Mouse (Mus musculus): ENCODE data around the gene Osbpl2.
A peak's percentile ranks its signal among the peaks of the same experiment; 100 is the strongest.
"Not testable (repeated sequence)": the region's sequence is repeated elsewhere in the genome, so short reads cannot be mapped to it uniquely, and the experiment has no call there.

The Osbpl2 gene

GRCm38 (mm10) chr2:180154796-180155195 is 35.7 kb downstream of the Osbpl2 start:
- peak; percentile 29 for DNase-seq (ENCODE audit: low read depth, low spot score)

DNA sequence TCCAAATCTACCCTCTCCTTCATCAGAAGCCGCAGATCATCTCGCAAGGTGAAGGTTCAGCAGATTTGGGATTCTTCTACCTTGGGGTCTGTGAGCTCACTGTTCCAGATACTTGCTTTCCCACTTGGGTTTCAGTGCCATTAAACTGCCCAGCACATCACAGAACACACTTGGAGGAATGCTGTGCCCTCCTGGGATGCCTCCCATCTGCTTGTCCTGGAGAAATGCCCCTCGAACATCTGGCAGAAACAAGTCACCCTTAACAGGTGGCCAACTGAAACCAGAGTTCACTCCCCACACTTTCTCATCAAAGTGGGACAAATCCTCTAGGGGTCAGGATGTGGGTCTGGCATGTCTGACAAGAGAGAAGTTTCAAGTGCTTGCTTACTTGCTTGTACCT is 39.5 kb downstream of the Osbpl2 start:
- DNase-seq (ENCODE audit: low read depth, low spot score) = no peak

DNA sequence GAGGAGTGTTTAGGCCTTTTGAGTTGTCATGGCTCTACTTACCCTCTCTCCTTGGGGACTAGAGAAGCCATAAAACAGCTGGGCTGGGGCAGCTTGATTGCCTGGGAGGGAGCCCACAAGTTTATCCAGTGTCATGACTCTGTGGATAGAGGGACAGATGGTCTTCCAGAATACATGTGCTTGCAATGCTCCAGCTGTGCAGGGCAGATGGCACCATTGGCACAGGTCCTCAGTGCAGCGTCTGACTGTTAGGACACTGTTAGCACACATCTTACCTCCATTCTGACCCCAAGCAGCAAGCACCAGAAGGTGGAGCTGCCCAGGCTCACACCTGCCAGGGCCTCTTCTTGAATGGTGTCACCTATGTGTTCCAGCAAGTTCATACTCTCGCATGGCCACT is 46.7 kb downstream of the Osbpl2 start:
- DNase-seq (ENCODE audit: low read depth, low spot score) = no peak

GRCm38 (mm10) chr2:180166869-180167268 is 47.8 kb downstream of the Osbpl2 start:
- DNase-seq (ENCODE audit: low read depth, low spot score) = no peak

GRCm38 (mm10) chr2:180170151-180170805 is 51.2 kb downstream of the Osbpl2 start:
- DNase-seq (ENCODE audit: low read depth, low spot score) = no peak

- DNase-seq (ENCODE audit: low read depth, low spot score) = peak; percentile 91
These were observed 51.9 kb downstream of the Osbpl2 start, which contains the start of gene Adrm1 for GRCm38 (mm10) chr2:180170806-180171521. Gene Adrm1 (plus strand): TSS chr2:180171485.

DNA sequence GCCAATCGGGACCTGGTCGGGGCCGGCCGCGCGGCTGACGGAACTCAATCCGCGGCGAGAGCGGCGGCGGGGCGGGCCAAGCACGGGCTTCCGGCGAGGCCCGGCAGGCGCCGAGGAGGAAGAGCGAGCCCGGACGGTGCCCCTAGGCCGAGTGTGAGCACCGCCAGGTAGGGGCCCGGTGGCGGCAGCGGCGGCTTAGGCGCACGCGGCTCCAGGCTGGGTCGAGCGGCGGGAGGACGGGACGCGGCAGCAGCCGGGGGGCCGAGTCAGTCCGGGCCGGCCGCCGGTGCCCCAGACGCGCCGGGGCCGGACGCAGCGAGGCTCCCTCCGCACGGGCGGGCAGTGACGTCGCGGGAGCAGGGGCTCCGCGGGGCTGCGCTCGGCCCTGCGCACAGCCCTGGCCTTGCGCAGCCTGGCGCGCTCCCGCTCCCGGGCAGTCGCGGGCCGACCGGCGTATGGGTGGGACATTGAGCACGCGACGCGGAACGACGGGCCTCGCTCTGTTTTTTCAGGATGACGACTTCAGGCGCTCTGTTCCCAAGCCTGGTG is 52.5 kb downstream of the Osbpl2 start:
- no peak for DNase-seq (ENCODE audit: low read depth, low spot score)

- no peak for DNase-seq (ENCODE audit: low read depth, low spot score)
These were observed 53.0 kb downstream of the Osbpl2 start for GRCm38 (mm10) chr2:180172152-180172551.

- no peak for DNase-seq (ENCODE audit: low read depth, low spot score)
These were observed 54.1 kb downstream of the Osbpl2 start for GRCm38 (mm10) chr2:180173163-180173562.

DNA sequence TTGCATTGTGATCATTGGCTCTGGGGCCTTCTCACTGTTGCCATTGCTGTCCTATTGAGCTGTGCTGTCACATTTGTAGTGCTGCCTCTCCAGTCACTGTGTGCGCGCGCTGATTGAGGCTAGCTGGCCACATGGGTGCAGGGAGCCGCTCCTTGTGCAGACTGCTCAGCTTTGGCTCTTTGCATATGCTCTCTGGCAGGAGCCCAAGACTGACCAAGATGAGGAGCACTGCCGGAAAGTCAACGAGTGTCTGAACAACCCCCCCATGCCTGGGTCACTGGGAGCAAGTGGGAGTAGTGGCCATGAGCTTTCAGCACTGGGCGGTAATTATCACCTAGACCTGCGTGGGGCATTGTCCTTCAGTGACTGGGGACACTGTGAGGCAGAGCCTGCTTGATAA is 54.6 kb downstream of the Osbpl2 start:
- DNase-seq (ENCODE audit: low read depth, low spot score) = not testable (repeated sequence)

GRCm38 (mm10) chr2:180174121-180174520 is 55.0 kb downstream of the Osbpl2 start:
- DNase-seq (ENCODE audit: low read depth, low spot score) = no peak

DNA sequence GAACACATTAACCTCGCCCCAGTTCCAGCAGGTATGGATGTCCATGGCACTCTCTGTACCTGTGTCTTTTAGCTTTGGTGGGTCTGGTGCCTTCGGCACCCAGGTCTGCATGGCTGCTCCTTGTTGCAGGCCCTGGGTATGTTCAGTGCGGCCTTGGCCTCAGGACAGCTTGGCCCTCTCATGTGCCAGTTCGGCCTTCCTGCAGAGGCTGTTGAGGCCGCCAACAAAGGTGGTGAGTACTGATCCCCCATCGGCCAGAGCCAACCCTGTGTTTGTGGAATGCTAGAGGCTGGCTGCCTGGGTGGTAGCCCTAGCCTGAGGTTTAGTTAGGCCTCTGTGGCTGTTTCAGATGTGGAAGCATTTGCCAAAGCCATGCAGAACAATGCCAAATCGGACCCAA is 56.6 kb downstream of the Osbpl2 start:
- no peak for DNase-seq (ENCODE audit: low read depth, low spot score)

GRCm38 (mm10) chr2:180181542-180181941 is 62.4 kb downstream of the Osbpl2 start:
- DNase-seq (ENCODE audit: low read depth, low spot score) = no peak

GRCm38 (mm10) chr2:180184011-180184751 is 65.1 kb downstream of the Osbpl2 start:
- DNase-seq (ENCODE audit: low read depth, low spot score) = no peak

DNA sequence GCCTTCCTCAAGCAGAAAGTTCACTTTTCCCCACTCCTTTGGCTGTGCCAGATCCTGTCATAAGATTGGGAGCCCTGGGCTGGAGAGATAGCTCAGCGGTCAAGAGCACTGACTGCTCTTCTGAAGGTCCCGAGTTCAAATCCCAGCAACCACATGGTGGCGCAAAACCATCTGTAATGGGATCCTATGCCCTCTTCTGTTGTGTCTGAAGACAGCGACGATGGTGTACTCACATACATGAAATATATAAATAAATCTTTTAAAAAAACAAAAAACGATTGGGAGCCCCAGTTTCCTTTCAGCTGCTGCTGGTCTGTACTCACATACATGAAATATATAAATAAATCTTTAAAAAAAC is 65.6 kb downstream of the Osbpl2 start:
- no peak for DNase-seq (ENCODE audit: low read depth, low spot score)

DNA sequence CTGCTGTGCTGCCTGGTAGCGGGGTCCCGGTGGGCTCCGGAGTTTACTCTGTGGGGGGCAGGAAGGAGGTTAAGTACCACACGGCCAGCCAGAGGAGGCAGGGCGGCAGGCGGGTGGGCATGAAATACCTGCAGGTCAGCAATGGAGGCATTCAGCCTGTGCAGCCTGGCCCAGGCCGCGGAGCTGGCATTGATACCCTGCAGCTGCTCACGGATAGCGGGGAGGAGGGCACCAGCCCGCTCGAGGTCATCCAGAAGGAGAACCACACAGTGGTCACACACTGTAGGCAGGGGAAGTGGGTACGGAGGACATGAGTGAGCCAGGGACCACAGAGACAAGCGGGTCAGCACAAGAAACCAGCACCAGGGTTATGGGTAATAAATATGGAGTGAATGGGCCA is 66.6 kb downstream of the Osbpl2 start:
- DNase-seq (ENCODE audit: low read depth, low spot score) = no peak

GRCm38 (mm10) chr2:180187362-180187761 is 68.3 kb downstream of the Osbpl2 start:
- no peak for DNase-seq (ENCODE audit: low read depth, low spot score)

- DNase-seq (ENCODE audit: low read depth, low spot score) = no peak
These were observed 77.7 kb downstream of the Osbpl2 start for GRCm38 (mm10) chr2:180196610-180197322.

DNA sequence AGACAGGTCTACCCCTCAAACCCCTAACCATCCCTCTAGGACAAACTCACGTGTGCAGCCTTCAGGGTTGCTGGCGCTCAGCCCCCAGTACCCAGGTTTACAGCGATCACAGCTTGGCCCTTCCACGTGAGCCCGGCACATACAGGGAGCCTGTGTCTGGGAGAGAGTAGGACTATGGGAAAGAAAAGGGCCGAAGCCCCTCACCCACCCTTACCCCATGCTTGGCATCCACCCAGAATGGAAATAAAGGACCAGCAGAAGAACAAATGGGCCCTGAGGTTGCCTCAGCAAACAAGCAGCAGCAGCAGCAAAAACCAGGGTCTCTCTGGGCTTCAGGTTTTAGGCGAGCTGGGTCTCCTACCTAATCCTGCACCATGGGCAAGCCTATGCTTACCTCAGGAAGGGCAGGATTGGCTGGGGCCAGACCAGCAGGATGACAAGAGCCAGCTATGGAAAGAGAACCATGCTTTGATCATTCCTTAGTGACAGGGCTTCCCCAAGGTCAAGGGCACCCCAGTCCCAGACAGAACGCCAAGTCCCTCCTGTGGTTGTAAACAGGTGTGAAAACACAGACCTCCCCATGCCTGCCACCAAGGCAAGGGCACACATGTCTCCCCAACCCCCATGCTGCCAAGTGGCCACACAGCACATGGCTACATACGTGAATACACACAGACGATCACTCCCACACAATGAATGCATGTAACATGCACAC is 78.4 kb downstream of the Osbpl2 start:
- no peak for DNase-seq (ENCODE audit: low read depth, low spot score)

DNA sequence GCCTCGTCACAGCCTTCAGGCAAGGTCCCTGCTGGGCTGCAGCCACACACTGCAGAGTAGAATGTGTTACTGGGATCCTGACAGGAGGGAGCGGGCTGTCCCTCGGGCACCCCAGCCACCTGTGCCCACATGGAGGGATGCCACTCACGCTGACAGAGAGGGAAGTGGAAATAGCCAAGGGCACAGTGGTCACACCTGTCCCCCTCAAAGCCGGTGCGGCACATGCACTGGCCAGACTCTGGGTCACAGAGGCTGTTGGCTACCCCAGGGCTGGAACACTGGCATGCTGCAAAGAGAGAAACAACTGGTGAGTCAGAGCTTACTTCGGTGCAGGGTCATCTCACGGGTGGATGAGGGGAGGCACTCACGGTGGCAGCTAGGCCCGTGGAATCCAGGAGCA is 79.7 kb downstream of the Osbpl2 start:
- no peak for DNase-seq (ENCODE audit: low read depth, low spot score)

GRCm38 (mm10) chr2:180200681-180201080 is 81.6 kb downstream of the Osbpl2 start:
- DNase-seq (ENCODE audit: low read depth, low spot score) = no peak

Data from retina, adult 2 months (tissue).